Mouse (Mus musculus): ENCODE results near the gene Galnt16. TPM values are rescaled to one million over a fixed set of nuclear protein-coding genes. Genes with fewer than 3 reads are reported as not detected.

Galnt16 gene
- polyA plus RNA-seq (2015; fragmentation: Illumina TruSeq; extraction: RNeasy Lipid Tissue Mini Kit (QIAGEN cat#74804); ENCODE audit: insufficient read depth, low read depth, low replicate concordance), result 2.8 TPM

GRCm38 (mm10) chr12:80517977-80518376 is at the start of gene Galnt16:
Galnt16 (plus strand) TSS chr12:80518277.

DNA sequence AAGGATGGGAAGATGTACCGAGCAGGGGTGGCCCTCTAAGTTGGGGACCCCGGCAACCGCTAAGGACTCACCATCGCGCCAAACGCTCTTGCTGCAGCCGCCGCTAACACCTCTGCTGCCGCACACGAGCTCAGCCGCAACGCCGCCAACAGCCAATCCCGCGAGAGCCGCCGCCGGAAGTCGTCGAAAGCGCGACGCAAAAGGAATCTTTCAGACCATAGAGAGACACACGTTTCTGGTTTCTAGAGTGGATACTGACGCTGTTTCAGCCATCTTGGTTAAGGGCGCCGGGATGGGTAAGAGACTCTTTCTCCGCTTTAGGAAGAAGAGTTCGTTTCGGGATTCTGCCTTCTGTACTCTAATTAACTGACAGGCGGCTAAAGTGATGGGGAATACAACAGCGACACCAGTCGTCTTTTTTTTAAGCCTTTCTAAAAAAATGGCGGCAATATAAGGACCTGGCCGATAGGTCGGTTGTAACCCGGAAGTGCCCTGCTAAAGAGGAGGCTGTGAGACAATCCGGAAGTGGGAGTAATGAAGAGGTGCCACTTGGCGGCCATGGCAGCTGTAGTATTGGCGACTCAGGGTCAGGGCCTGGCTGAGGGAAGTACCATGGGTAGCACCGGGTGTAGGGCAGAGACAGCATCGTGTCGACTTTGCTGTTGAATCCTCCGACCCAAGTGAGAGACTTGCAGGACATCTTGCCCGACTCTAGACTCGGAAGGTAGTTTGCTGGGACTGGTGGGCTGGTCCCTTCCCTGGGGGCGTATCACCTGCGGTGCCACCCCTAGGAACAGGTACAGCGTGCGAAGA is 125.8 kb downstream of the Galnt16 start, which contains the start of the genes Slc39a9 and Erh:
Gene Slc39a9, plus strand, starts transcription at position 191 of the 813 bp plus-strand sequence.
Gene Erh, minus strand, starts transcription at position 649 of the 813 bp plus-strand sequence.

Other genes with a start within 250 kb of the Galnt16 start
- 3.2 TPM for gene Dcaf5, start 81.7 kb upstream of the Galnt16 start, polyA plus RNA-seq (2015; fragmentation: Illumina TruSeq; extraction: RNeasy Lipid Tissue Mini Kit (QIAGEN cat#74804); ENCODE audit: insufficient read depth, low read depth, low replicate concordance)
- 8.1 TPM for gene Exd2, start 55.2 kb upstream of the Galnt16 start, polyA plus RNA-seq (2015; fragmentation: Illumina TruSeq; extraction: RNeasy Lipid Tissue Mini Kit (QIAGEN cat#74804); ENCODE audit: insufficient read depth, low read depth, low replicate concordance)
- 9.6 TPM for gene Slc39a9, start 125.6 kb downstream of the Galnt16 start, polyA plus RNA-seq (2015; fragmentation: Illumina TruSeq; extraction: RNeasy Lipid Tissue Mini Kit (QIAGEN cat#74804); ENCODE audit: insufficient read depth, low read depth, low replicate concordance)
- gene Erh, start 126.1 kb downstream of the Galnt16 start, polyA plus RNA-seq (2015; fragmentation: Illumina TruSeq; extraction: RNeasy Lipid Tissue Mini Kit (QIAGEN cat#74804); ENCODE audit: insufficient read depth, low read depth, low replicate concordance), result 10.8 TPM
- gene Plekhd1, start 174.3 kb downstream of the Galnt16 start, polyA plus RNA-seq (2015; fragmentation: Illumina TruSeq; extraction: RNeasy Lipid Tissue Mini Kit (QIAGEN cat#74804); ENCODE audit: insufficient read depth, low read depth, low replicate concordance), result not detected
- not detected for gene Ccdc177, start 242.4 kb downstream of the Galnt16 start, polyA plus RNA-seq (2015; fragmentation: Illumina TruSeq; extraction: RNeasy Lipid Tissue Mini Kit (QIAGEN cat#74804); ENCODE audit: insufficient read depth, low read depth, low replicate concordance)